Mouse (Mus musculus): ENCODE measurements around the gene Dglucy.

DNA sequence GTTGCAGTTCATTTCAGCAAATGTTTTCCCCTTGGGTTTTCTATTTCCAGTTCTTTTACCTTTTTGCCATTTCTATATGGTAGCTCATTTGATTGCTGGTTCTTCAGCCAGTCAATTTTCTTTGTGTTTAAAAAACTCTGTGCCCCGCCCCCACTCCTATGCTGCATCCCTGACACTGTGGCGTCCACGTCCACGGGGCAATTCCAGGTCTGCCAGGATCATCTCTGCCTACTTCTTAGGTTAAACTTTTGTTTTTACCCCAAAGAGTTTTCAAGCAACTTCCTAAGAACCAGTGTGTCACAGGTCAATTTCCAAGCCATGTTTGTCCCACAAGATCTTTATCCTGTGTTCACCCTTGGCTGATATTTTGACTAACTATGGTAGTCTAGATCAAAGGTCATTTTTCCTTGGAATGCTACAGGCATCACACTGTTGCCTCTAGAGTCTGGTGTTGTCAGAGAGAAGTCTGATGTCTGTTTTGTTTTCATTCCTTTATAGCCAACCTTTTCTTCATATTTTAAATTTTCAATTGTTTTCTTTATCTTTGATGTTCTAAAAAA is 39.8 kb upstream of the Dglucy start:
- no peak for TF ChIP-seq CTCF (IDR thresholded peaks at IDR 0.05; ENCODE audit: low read depth, low read length)
- TF ChIP-seq GATA1 (IDR thresholded peaks at IDR 0.05; ENCODE audit: borderline replicate concordance, low read length), result no peak
- no peak for TF ChIP-seq POLR2AphosphoS5 (IDR thresholded peaks at IDR 0.05; ENCODE audit: insufficient replicate concordance, low read depth, low read length)
- TF ChIP-seq TAL1 (conservative IDR thresholded peaks at IDR 0.05; ENCODE audit: low read depth, low read length), result no peak
- no peak for TF ChIP-seq GATA2 (IDR thresholded peaks at IDR 0.05; ENCODE audit: borderline replicate concordance, low read depth, low read length)
